Mouse (Mus musculus) monocyte, adult 5-6 weeks (primary cell): ENCODE measurements around the gene Herpud1. TPM values are rescaled to one million over a fixed set of nuclear protein-coding genes. Genes with fewer than 3 reads are reported as not detected.

Experiments used
- ATAC-seq: fragments of 153-309, 156-312 bp; replicated peaks from 2 replicates; pipeline ENCODE4 v1.8.0; 2017; ENCODE audit warnings: mild to moderate bottlenecking; ENCODE audit not compliant: low TSS enrichment, insufficient number of reproducible peaks, severe bottlenecking, poor library complexity, low FRiP score
- total RNA-seq: library from RNA; stranded (forward); fragments of 200-1000, 200-491, 200-594 nt; gene quantifications from 3 replicates; pipeline ENCODE4 v1.2.3, GENCODE M21; 2017

The Herpud1 gene
- 155 to 165 TPM (median 163 TPM) in 3 replicates for total RNA-seq

- peak; percentile 77 for ATAC-seq
Measured at GRCm38 (mm10) chr8:94386214-94387026, at the start of gene Herpud1. TSS of gene Herpud1 (plus strand) at chr8:94386438.

GRCm38 (mm10) chr8:94337559-94337958 is 48.7 kb upstream of the Herpud1 start:
- no peak for ATAC-seq

GRCm38 (mm10) chr8:94340796-94341195 is 45.4 kb upstream of the Herpud1 start:
- no peak for ATAC-seq

- no peak for ATAC-seq
Measured at GRCm38 (mm10) chr8:94342691-94343090, 43.5 kb upstream of the Herpud1 start.

GRCm38 (mm10) chr8:94343290-94343689 is 42.9 kb upstream of the Herpud1 start:
- 0 out of 2 replicates have a peak, but pooled peaks have one; percentile 37 for ATAC-seq

- ATAC-seq, result no peak
Measured at GRCm38 (mm10) chr8:94343778-94344320, 42.4 kb upstream of the Herpud1 start.

GRCm38 (mm10) chr8:94345657-94346056 is 40.6 kb upstream of the Herpud1 start:
- no peak for ATAC-seq

GRCm38 (mm10) chr8:94346264-94346663 is 40.0 kb upstream of the Herpud1 start:
- ATAC-seq, result no peak

GRCm38 (mm10) chr8:94348425-94348824 is 37.8 kb upstream of the Herpud1 start:
- no peak for ATAC-seq

- peak; percentile 62 for ATAC-seq
Measured at GRCm38 (mm10) chr8:94354069-94354531, 32.1 kb upstream of the Herpud1 start.

- peak; percentile 65 for ATAC-seq
Measured at GRCm38 (mm10) chr8:94354571-94354970, 31.7 kb upstream of the Herpud1 start.

GRCm38 (mm10) chr8:94357220-94357619 is 29.0 kb upstream of the Herpud1 start:
- no peak for ATAC-seq

GRCm38 (mm10) chr8:94358541-94358940 is 27.7 kb upstream of the Herpud1 start:
- ATAC-seq, result no peak

- ATAC-seq, result no peak
Measured at GRCm38 (mm10) chr8:94361774-94362431, 24.3 kb upstream of the Herpud1 start.

GRCm38 (mm10) chr8:94362607-94363239 is 23.5 kb upstream of the Herpud1 start:
- no peak for ATAC-seq

- ATAC-seq, result peak; percentile 80
Measured at GRCm38 (mm10) chr8:94363288-94363688, 22.9 kb upstream of the Herpud1 start.

- ATAC-seq, result no peak
Measured at GRCm38 (mm10) chr8:94363906-94364305, 22.3 kb upstream of the Herpud1 start.

- no peak for ATAC-seq
Measured at GRCm38 (mm10) chr8:94364686-94365312, 21.4 kb upstream of the Herpud1 start.
